12 mouse cellular contexts compared by ENCODE assay signal in the genomic region with DNA sequence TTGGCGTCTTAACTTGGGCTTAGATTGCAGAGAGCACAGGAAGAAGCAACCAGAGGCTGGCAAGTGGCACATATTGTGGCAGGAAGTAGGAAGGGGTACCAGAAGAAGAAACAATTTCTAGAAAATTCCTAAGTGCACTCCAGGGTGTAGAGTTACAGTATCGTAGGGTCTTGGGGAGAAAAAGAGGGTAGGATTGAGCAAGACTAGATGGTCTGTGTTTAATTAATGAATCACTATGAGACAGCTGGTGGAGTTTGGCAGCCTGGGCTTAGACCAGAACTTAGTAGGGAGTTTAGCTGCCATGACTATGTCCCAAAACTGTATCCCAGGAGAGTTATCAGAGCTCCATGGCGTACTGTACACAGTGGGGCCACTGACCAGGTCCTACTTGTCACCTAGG. TPM values are rescaled to one million over a fixed set of nuclear protein-coding genes. Genes with fewer than 3 reads are reported as not detected.
DNase-seq lines count a peak whose midpoint lies in the region; ATAC-seq lines count a peak whose summit lies in the region.
"Had no signal": no experiment of that assay in that cellular context is flagged by ENCODE, and none has a peak within 500 bp of the region (broad histone marks: within the 10 kb centered on the region; RNA-seq: fewer than 3 reads in every experiment).

No protein-coding gene starts in this region.

- no peak overlapping the region for H3K9ac ChIP-seq in heart, embryonic 15.5 days
- no peak overlapping the region for H3K9ac ChIP-seq in embryonic facial prominence, embryonic 15.5 days
- no peak overlapping the region for H3K9ac ChIP-seq in intestine, embryonic 14.5 days (ENCODE audit: low read length)
- peak overlapping the region; percentile 73; the same call in 1 of the 2 replicates for H3K9ac ChIP-seq in neural tube, embryonic 12.5 days
- H3K9ac ChIP-seq: liver, embryonic 12.5 days had no signal

- peak overlapping the region; percentile 90 for H3K4me2 ChIP-seq in heart, embryonic 15.5 days
- H3K4me2 ChIP-seq in embryonic facial prominence, embryonic 15.5 days (replicated peaks): peak overlapping the region; percentile 82
- H3K4me2 ChIP-seq in intestine, embryonic 14.5 days (ENCODE audit: low read length): peak overlapping the region; percentile 78
- peak overlapping the region; percentile 81 for H3K4me2 ChIP-seq in neural tube, embryonic 12.5 days (replicated peaks)

- peak overlapping the region; percentile 55; the same call in 1 of the 2 replicates for H3K4me3 ChIP-seq in heart, embryonic 15.5 days
- H3K4me3 ChIP-seq in embryonic facial prominence, embryonic 15.5 days (replicated peaks): peak overlapping the region; percentile 57
- H3K4me3 ChIP-seq in intestine, embryonic 14.5 days (ENCODE audit: low read depth, low read length): no peak overlapping the region; the same call in 1 of the 2 replicates
- peak overlapping the region; percentile 51 for H3K4me3 ChIP-seq in neural tube, embryonic 12.5 days

- WGBS in heart, embryonic 15.5 days: 80% methylated on average over 3 of the region's 3 CpGs
- WGBS in embryonic facial prominence, embryonic 15.5 days: 42% methylated on average over 3 of the region's 3 CpGs
- WGBS in intestine, embryonic 14.5 days: 76% methylated on average over 3 of the region's 3 CpGs
- 78% methylated on average over 3 of the region's 3 CpGs for WGBS in neural tube, embryonic 12.5 days

- DNase-seq in heart, adult 11 months: no peak
- no peak for DNase-seq in intestine, embryonic 14.5 days (ENCODE audit: low spot score)
- DNase-seq in frontal cortex, postnatal 25 days (ENCODE audit: low spot score in 2 of 2): no peak
- DNase-seq in frontal cortex, postnatal 14 days (ENCODE audit: low spot score in 2 of 2): no peak
- no peak for DNase-seq in kidney, postnatal 36 days
- DNase-seq: cerebellum, adult 2 months had no signal

- H3K9me3 ChIP-seq in heart, embryonic 15.5 days (replicated peaks): no peaks in the 10 kb centered on the region
- no peaks in the 10 kb centered on the region for H3K9me3 ChIP-seq in embryonic facial prominence, embryonic 15.5 days (replicated peaks)
- H3K9me3 ChIP-seq in intestine, embryonic 14.5 days (ENCODE audit: control insufficient read depth, low read length): no peaks in the 10 kb centered on the region
- H3K9me3 ChIP-seq in neural tube, embryonic 12.5 days: no peaks in the 10 kb centered on the region
- H3K9me3 ChIP-seq: liver, embryonic 12.5 days had no signal

- H3K4me1 ChIP-seq in heart, embryonic 15.5 days (replicated peaks): peaks cover 14% of the 10 kb centered on the region
- H3K4me1 ChIP-seq in embryonic facial prominence, embryonic 15.5 days: peaks cover 44% of the 10 kb centered on the region
- no peaks in the 10 kb centered on the region; the same call in 1 of the 2 replicates for H3K4me1 ChIP-seq in intestine, embryonic 14.5 days (replicated peaks; ENCODE audit: control insufficient read depth, insufficient read depth, low read length)
- H3K4me1 ChIP-seq in neural tube, embryonic 12.5 days: peaks cover 29% of the 10 kb centered on the region
- H3K4me1 ChIP-seq: liver, embryonic 12.5 days had no signal

- no peaks in the 10 kb centered on the region for H3K36me3 ChIP-seq in heart, embryonic 15.5 days
- no peaks in the 10 kb centered on the region for H3K36me3 ChIP-seq in embryonic facial prominence, embryonic 15.5 days
- no peaks in the 10 kb centered on the region for H3K36me3 ChIP-seq in intestine, embryonic 14.5 days (ENCODE audit: control insufficient read depth, insufficient read depth, low read length)
- no peaks in the 10 kb centered on the region for H3K36me3 ChIP-seq in neural tube, embryonic 12.5 days
- H3K36me3 ChIP-seq: liver, embryonic 12.5 days had no signal

- H3K27ac ChIP-seq in heart, embryonic 15.5 days: no peak overlapping the region
- peak overlapping the region; percentile 88 for H3K27ac ChIP-seq in embryonic facial prominence, embryonic 15.5 days (replicated peaks)
- H3K27ac ChIP-seq in intestine, embryonic 14.5 days (ENCODE audit: low read depth): no peak overlapping the region
- peak overlapping the region; percentile 32; the same call in 1 of the 2 replicates for H3K27ac ChIP-seq in neural tube, embryonic 12.5 days
- H3K27ac ChIP-seq: layer of hippocampus, adult 2 months; liver, embryonic 12.5 days had no signal

- H3K27me3 ChIP-seq in heart, embryonic 15.5 days: 0 out of 2 replicates have a peak, but pooled peaks cover 8% of the 10 kb centered on the region
- H3K27me3 ChIP-seq in embryonic facial prominence, embryonic 15.5 days: no peaks in the 10 kb centered on the region
- no peaks in the 10 kb centered on the region for H3K27me3 ChIP-seq in intestine, embryonic 14.5 days (replicated peaks; ENCODE audit: control insufficient read depth, insufficient read depth, low read length)
- H3K27me3 ChIP-seq in neural tube, embryonic 12.5 days (replicated peaks): no peaks in the 10 kb centered on the region

- no peak for ATAC-seq in heart, embryonic 15.5 days (replicated peaks; ENCODE audit: insufficient number of reproducible peaks, insufficient read depth, low FRiP score, low read depth)
- ATAC-seq in embryonic facial prominence, embryonic 15.5 days (ENCODE audit: insufficient number of reproducible peaks, low FRiP score, low TSS enrichment, low read depth): no peak
- no peak for ATAC-seq in intestine, embryonic 14.5 days (replicated peaks; ENCODE audit: low FRiP score, low TSS enrichment, low read depth)
- ATAC-seq in neural tube, embryonic 12.5 days (ENCODE audit: low FRiP score, low read depth): no peak
- ATAC-seq: CD4-positive, CD25-positive, alpha-beta regulatory T cell, adult 4 months had no signal

RNA-seq across cellular contexts. Expression of gene Tspan11, which starts 1.2 kb away (rescaled TPM):
- polyA plus RNA-seq in heart, embryonic 15.5 days (2015; fragmentation: Nextera tagmentation; extraction: Ambion mirVana): 1.8 and 3.4 TPM in 2 replicates
- polyA plus RNA-seq in embryonic facial prominence, embryonic 15.5 days (2015; fragmentation: Nextera tagmentation; extraction: Ambion mirVana): 29.6 and 37.8 TPM in 2 replicates
- 4.1 and 4.9 TPM in 2 replicates for polyA plus RNA-seq in intestine, embryonic 14.5 days (2014; fragmentation: Nextera tagmentation; extraction: Ambion mirVana)
- polyA plus RNA-seq in neural tube, embryonic 12.5 days (2016; fragmentation: Nextera tagmentation; extraction: Ambion mirVana): 19.5 and 22.1 TPM in 2 replicates
- polyA plus RNA-seq: CD4-positive, CD25-positive, alpha-beta regulatory T cell, adult 4 months had no signal

Comparison
In these comparisons a context has a peak if more than half of its experiments do, and no peak if none do; other contexts are left out.
1. H3K27ac ChIP-seq: peak in embryonic facial prominence, embryonic 15.5 days (single experiment) and neural tube, embryonic 12.5 days (single experiment); none in heart, embryonic 15.5 days (single experiment) and intestine, embryonic 14.5 days (single experiment).
2. Peak in every context shown above with its lines, with median percentiles within 50 percentile points of each other: H3K4me2 ChIP-seq.